Comparison of ENCODE assay signal across 8 mouse cellular contexts in the genomic region with DNA sequence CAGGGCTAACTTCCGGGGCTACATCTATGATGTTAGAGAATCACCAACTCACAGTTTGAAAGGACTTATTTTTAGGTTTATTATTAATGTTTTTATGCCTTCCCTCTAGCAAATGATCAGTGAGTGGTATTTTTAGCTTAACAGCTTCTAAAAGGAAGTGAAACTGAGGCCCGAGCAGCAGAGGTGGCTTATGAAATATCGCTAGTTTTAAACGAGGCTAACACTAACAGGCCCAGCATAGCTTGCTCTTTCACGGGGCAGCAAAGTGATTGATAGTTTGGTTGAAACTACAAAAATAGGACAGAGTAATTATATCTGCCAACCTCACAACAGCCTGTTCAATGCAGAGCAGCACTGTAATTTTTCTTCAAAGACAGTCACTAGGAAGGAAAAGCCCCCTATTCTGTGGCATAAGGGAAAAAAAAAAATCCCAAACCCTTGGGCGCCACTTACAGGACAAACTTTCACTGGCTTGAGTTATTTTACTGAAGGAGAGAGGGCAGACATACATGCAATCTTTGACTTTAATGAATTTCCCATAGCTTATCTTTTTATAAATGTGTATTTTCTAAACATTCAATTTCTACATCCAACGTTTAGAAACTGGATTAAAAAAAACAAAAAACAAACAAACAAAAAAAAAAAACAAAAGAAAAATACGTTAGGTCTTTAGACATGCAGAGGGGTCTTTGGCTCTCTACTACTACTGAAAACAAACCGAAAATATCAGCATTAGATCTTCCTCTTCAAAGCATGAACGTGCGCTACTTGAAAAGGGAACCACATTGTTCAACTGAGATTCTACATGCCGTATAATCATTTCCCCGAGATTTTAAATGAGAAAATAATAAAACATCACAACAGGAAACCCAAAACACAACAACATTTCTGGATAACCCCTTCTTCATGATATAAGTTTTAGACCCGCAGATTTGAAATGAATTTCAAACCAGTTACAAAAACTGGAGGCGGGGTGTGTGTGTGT. TPM values are rescaled to one million over a fixed set of nuclear protein-coding genes. Genes with fewer than 3 reads are reported as not detected.
DNase-seq lines count a peak whose midpoint lies in the region; ATAC-seq lines count a peak whose summit lies in the region.

No protein-coding gene starts in this region.

- H3K9me3 ChIP-seq in forebrain, embryonic 12.5 days, result no peaks in the 10 kb centered on the region
- no peaks in the 10 kb centered on the region for H3K9me3 ChIP-seq in forebrain, embryonic 10.5 days
- H3K9me3 ChIP-seq in midbrain, embryonic 14.5 days (ENCODE audit: control insufficient read depth, low read length), result no peaks in the 10 kb centered on the region
- no peaks in the 10 kb centered on the region for H3K9me3 ChIP-seq in midbrain, embryonic 10.5 days (replicated peaks)
- H3K9me3 ChIP-seq in liver, embryonic 12.5 days (replicated peaks), result no peaks in the 10 kb centered on the region
- no peaks in the 10 kb centered on the region for H3K9me3 ChIP-seq in stomach, embryonic 14.5 days (ENCODE audit: control insufficient read depth, low read depth, low read length)

- WGBS in forebrain, embryonic 12.5 days, result 64% methylated on average over 15 of the region's 15 CpGs
- 73% methylated on average over 15 of the region's 15 CpGs for WGBS in forebrain, embryonic 10.5 days
- 70% methylated on average over 15 of the region's 15 CpGs for WGBS in midbrain, embryonic 14.5 days
- 70% methylated on average over 15 of the region's 15 CpGs for WGBS in midbrain, embryonic 10.5 days
- 33% methylated on average over 15 of the region's 15 CpGs for WGBS in liver, embryonic 12.5 days (ENCODE audit: insufficient replicate concordance)
- WGBS in stomach, embryonic 14.5 days, result 37% methylated on average over 15 of the region's 15 CpGs

- no peak for ATAC-seq in forebrain, embryonic 12.5 days (ENCODE audit: low FRiP score)
- ATAC-seq in midbrain, embryonic 14.5 days (ENCODE audit: low FRiP score, low TSS enrichment), result no peak
- no peak for ATAC-seq in liver, embryonic 12.5 days
- ATAC-seq in stomach, embryonic 14.5 days (ENCODE audit: insufficient number of reproducible peaks, insufficient read depth, low FRiP score, low read depth), result no peak

- peaks cover 6% of the 10 kb centered on the region for H3K27me3 ChIP-seq in forebrain, embryonic 12.5 days
- H3K27me3 ChIP-seq in forebrain, embryonic 10.5 days (ENCODE audit: poor library complexity, severe bottlenecking), result peaks cover 12% of the 10 kb centered on the region
- H3K27me3 ChIP-seq in midbrain, embryonic 14.5 days (ENCODE audit: control insufficient read depth, insufficient read depth, low read length), result no peaks in the 10 kb centered on the region; the same call in 1 of the 2 replicates
- H3K27me3 ChIP-seq in midbrain, embryonic 10.5 days (ENCODE audit: low read depth, poor library complexity, severe bottlenecking), result peaks cover 17% of the 10 kb centered on the region
- H3K27me3 ChIP-seq in liver, embryonic 12.5 days (replicated peaks), result peaks cover 16% of the 10 kb centered on the region
- H3K27me3 ChIP-seq in stomach, embryonic 14.5 days (ENCODE audit: control insufficient read depth, insufficient read depth, low read length), result no peaks in the 10 kb centered on the region

- no peak for DNase-seq in forebrain, embryonic 10.5 days (ENCODE audit: extremely low spot score, low spot score)
- DNase-seq in midbrain, embryonic 14.5 days, result peak; percentile 49
- DNase-seq in midbrain, embryonic 10.5 days (ENCODE audit: low spot score), result no peak
- no peak for DNase-seq in cerebellum, adult 11 months
- DNase-seq in urinary bladder, adult 2 months (ENCODE audit: low spot score), result no peak

- H3K4me3 ChIP-seq in forebrain, embryonic 12.5 days (replicated peaks), result no peak overlapping the region
- no peak overlapping the region for H3K4me3 ChIP-seq in forebrain, embryonic 10.5 days
- H3K4me3 ChIP-seq in midbrain, embryonic 14.5 days (replicated peaks; ENCODE audit: low read depth, low read length), result peak overlapping the region; percentile 82; the same call in 1 of the 2 replicates
- no peak overlapping the region for H3K4me3 ChIP-seq in midbrain, embryonic 10.5 days
- H3K4me3 ChIP-seq in liver, embryonic 12.5 days, result peak overlapping the region; percentile 99; the same call in 1 of the 2 replicates
- H3K4me3 ChIP-seq in stomach, embryonic 14.5 days (ENCODE audit: low read depth, low read length), result peak overlapping the region; percentile 95; the same call in 1 of the 2 replicates

- no peak overlapping the region for H3K27ac ChIP-seq in forebrain, embryonic 12.5 days
- no peak overlapping the region for H3K27ac ChIP-seq in forebrain, embryonic 10.5 days
- H3K27ac ChIP-seq in midbrain, embryonic 14.5 days (replicated peaks; ENCODE audit: low read depth, low read length), result no peak overlapping the region
- no peak overlapping the region for H3K27ac ChIP-seq in midbrain, embryonic 10.5 days (replicated peaks)
- H3K27ac ChIP-seq in liver, embryonic 12.5 days, result peak overlapping the region; percentile 95
- H3K27ac ChIP-seq in stomach, embryonic 14.5 days (ENCODE audit: low read length), result peak overlapping the region; percentile 29

- peak overlapping the region; percentile 87 for H3K4me2 ChIP-seq in forebrain, embryonic 12.5 days
- peak overlapping the region; percentile 86 for H3K4me2 ChIP-seq in midbrain, embryonic 14.5 days (ENCODE audit: low read length)
- H3K4me2 ChIP-seq in liver, embryonic 12.5 days, result peak overlapping the region; percentile 99
- H3K4me2 ChIP-seq in stomach, embryonic 14.5 days (replicated peaks; ENCODE audit: low read depth, low read length), result peak overlapping the region; percentile 68

- H3K36me3 ChIP-seq in forebrain, embryonic 12.5 days (replicated peaks), result no peaks in the 10 kb centered on the region
- no peaks in the 10 kb centered on the region for H3K36me3 ChIP-seq in forebrain, embryonic 10.5 days (replicated peaks)
- no peaks in the 10 kb centered on the region for H3K36me3 ChIP-seq in midbrain, embryonic 14.5 days (ENCODE audit: control insufficient read depth, insufficient read depth, low read length)
- H3K36me3 ChIP-seq in midbrain, embryonic 10.5 days, result no peaks in the 10 kb centered on the region
- H3K36me3 ChIP-seq in liver, embryonic 12.5 days, result peaks cover 5% of the 10 kb centered on the region; the same call in 1 of the 2 replicates
- no peaks in the 10 kb centered on the region for H3K36me3 ChIP-seq in stomach, embryonic 14.5 days (ENCODE audit: control insufficient read depth, insufficient read depth, low read length)

- peaks cover 46% of the 10 kb centered on the region for H3K4me1 ChIP-seq in forebrain, embryonic 12.5 days
- peaks cover 69% of the 10 kb centered on the region for H3K4me1 ChIP-seq in forebrain, embryonic 10.5 days
- H3K4me1 ChIP-seq in midbrain, embryonic 14.5 days (ENCODE audit: control insufficient read depth, insufficient read depth, low read length), result peaks cover 18% of the 10 kb centered on the region; the same call in 1 of the 2 replicates
- peaks cover 54% of the 10 kb centered on the region for H3K4me1 ChIP-seq in midbrain, embryonic 10.5 days
- H3K4me1 ChIP-seq in liver, embryonic 12.5 days, result peaks cover 69% of the 10 kb centered on the region
- H3K4me1 ChIP-seq in stomach, embryonic 14.5 days (ENCODE audit: control insufficient read depth, insufficient read depth, low read length), result peaks cover 47% of the 10 kb centered on the region

- no peak overlapping the region for H3K9ac ChIP-seq in forebrain, embryonic 12.5 days
- no peak overlapping the region; the same call in 1 of the 2 replicates for H3K9ac ChIP-seq in midbrain, embryonic 14.5 days (replicated peaks; ENCODE audit: low read length)
- peak overlapping the region; percentile 41 for H3K9ac ChIP-seq in liver, embryonic 12.5 days
- H3K9ac ChIP-seq in stomach, embryonic 14.5 days (replicated peaks; ENCODE audit: low read depth, low read length), result no peak overlapping the region

RNA-seq across cellular contexts. Expression of a gene that starts 2.8 kb away (rescaled TPM):
- polyA plus RNA-seq in forebrain, embryonic 12.5 days (2016; fragmentation: Nextera tagmentation; extraction: Ambion mirVana), result 14.3 and 15.3 TPM in 2 replicates
- polyA plus RNA-seq in forebrain, embryonic 10.5 days (2016; fragmentation: Nextera tagmentation; extraction: Ambion mirVana), result 13.4 and 13.9 TPM in 2 replicates
- polyA plus RNA-seq in midbrain, embryonic 14.5 days (2014; fragmentation: Nextera tagmentation; extraction: Ambion mirVana), result 13.4 and 15.6 TPM in 2 replicates
- 10.5 and 10.7 TPM in 2 replicates for polyA plus RNA-seq in midbrain, embryonic 10.5 days (2016; fragmentation: Nextera tagmentation; extraction: Ambion mirVana)
- polyA plus RNA-seq in liver, embryonic 12.5 days (2016; fragmentation: Nextera tagmentation; extraction: Ambion mirVana), result 16.8 and 17.0 TPM in 2 replicates
- 32.0 and 36.7 TPM in 2 replicates for polyA plus RNA-seq in stomach, embryonic 14.5 days (2014; fragmentation: Nextera tagmentation; extraction: Ambion mirVana)
- 19.8 and 23.9 TPM in 2 replicates for polyA plus RNA-seq in urinary bladder, adult 2 months (2012; rRNA removed)

Comparison
In these comparisons a context has a peak if more than half of its experiments do, and no peak if none do; other contexts are left out.
1. H3K4me3 ChIP-seq: peak in midbrain, embryonic 14.5 days (single experiment), liver, embryonic 12.5 days (single experiment) and stomach, embryonic 14.5 days (single experiment); none in forebrain, embryonic 12.5 days (single experiment), forebrain, embryonic 10.5 days (single experiment) and midbrain, embryonic 10.5 days (single experiment).
2. H3K27ac ChIP-seq: peak in liver, embryonic 12.5 days (single experiment) and stomach, embryonic 14.5 days (single experiment); none in forebrain, embryonic 12.5 days (single experiment), forebrain, embryonic 10.5 days (single experiment), midbrain, embryonic 14.5 days (single experiment) and midbrain, embryonic 10.5 days (single experiment).
3. Peak in every context shown above with its lines, with median percentiles within 50 percentile points of each other: H3K4me2 ChIP-seq.